Mouse (Mus musculus) ovary, postnatal 10 days (tissue): ENCODE measurements around the gene Cmtm6.
"Not testable (repeated sequence)": the region's sequence is repeated elsewhere in the genome, so short reads cannot be mapped to it uniquely, and the experiment has no call there.

Source experiments
- DNase-seq: peaks from one replicate; pipeline ENCODE4 v3.0.0; 2022; ENCODE audit warnings: low spot score

Cmtm6 gene

DNA sequence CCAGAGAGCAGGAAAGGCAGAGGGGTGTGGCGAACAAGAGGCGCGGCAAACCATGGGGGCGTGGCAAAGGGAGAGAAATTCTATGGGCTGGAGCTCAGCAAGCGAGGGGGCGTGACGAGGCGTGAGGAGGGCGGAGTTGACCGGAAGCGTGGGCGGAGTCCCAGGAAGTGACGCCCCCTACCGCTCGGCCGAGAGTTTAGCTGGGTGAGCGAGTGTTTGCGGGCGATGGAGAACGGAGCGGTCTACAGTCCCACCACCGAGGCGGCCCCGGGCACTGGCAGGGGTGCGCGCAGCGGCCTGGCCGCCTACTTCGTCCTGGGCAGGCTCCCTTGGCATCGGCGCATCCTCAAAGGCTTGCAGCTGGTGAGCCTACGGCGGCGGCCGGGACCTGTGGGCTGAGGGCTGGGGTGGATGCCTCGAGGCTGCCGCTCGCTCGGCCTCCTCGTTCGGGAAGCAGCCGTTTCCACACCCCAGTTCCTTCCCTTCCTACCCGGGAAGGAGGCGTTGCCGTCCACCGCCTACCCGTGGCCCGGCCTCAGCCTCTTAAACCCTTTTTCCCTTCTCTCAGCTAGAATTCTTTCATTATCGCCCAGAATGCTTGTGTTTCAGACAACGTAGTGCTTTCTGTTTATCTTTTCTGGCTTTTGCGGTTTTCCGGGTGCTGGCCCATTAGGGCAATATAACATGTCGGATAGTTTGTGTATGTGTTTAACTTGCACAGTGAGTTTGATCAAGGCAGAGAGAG is at the start of gene Cmtm6:
Gene Cmtm6 (plus strand): TSS at position 106 of the 745 bp plus-strand sequence.
- peak; percentile 92 for DNase-seq

DNA sequence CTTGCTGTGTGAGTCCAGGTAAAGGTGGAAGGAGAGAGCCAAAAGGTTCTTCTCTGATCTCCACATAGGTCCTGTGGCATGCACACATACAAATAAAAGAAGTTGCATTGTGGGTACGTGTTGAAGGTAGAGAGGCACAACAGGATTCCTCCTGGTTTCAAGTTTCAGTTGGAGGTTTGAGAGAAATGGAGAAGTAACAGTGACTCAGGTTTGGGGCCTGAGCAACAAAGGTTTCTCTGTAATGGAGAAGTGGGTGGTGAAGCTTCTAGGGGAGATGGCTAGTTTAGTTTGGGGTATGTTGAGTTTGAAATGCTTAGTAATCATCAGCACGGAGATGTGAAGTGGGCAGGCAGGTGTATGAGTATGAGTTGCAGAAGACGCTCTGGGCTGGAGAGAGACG is 48.7 kb upstream of the Cmtm6 start:
- no peak for DNase-seq

DNA sequence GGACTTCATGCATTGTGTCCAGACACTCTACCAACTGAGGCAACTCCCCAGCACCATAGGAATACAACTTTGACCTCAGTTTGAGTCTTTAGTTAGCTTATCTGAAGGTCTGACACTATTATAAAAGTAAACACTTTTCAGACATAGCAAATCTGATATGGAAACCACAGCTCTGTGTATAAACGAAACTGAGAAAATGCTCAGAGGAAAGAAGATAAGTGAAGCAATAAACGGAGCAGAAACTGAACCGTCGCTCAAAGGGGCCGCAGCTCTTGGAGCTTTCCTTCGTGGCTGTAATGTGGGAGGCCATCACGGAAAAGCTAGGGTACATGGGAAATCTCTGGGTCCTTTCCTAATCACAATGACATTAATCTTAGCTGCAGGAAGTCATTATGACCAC is 44.7 kb upstream of the Cmtm6 start:
- no peak for DNase-seq

DNA sequence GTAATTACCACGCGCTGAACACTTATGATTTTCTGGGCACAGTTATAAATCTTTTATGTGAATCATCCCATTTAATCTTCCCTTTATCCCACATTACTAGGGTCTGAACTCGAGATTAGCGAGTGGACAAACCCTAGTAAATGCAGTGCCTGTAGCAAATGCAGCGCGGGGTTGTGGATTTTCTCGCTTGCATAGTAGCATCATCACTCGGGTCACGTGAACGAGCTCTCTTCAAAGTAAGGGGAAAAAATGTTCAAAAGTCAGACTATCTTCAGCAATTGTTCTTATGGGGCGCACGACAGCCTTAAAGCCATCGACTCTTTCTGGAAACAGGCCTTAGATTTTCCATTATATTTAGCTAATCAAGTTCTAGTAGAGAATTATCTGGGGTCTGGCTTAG is 43.3 kb upstream of the Cmtm6 start:
- no peak for DNase-seq

DNA sequence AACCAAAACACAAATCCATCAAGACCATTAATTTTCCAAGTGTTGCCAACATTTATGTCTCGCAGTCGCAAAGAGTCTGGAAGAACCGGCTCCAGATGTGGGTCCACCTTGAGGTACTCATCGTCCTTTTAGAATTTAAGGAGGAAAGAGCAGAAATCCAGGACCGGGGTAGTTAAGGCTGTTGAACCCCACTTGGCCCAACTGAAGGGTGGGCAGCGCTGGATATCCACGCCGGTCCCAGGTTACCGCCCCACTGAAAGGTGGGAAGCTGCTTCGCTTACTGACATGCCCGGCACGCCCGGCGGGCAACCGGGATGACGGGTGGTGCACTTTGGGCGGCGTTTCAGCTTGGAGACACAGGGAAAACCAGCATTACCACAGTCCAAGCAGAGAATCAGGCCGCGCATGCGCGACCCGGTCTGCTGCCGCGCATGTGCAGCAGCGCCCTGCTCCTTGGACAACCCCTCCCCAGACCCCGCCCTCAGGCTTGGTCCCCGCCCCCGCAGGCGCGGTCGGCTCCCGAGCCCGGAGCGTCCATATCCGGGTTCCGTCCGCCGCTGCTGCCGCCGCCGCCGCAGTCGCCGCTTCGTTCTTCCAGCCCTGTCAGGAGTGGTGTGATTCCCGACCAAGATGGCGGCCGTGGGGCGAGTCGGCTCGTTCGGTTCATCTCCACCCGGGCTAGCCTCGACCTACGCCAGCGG is 42.5 kb upstream of the Cmtm6 start, which contains the start of gene Dync1li1:
Gene Dync1li1 (plus strand): TSS at position 539 of the 701 bp plus-strand sequence.
- DNase-seq, result peak; percentile 95

DNA sequence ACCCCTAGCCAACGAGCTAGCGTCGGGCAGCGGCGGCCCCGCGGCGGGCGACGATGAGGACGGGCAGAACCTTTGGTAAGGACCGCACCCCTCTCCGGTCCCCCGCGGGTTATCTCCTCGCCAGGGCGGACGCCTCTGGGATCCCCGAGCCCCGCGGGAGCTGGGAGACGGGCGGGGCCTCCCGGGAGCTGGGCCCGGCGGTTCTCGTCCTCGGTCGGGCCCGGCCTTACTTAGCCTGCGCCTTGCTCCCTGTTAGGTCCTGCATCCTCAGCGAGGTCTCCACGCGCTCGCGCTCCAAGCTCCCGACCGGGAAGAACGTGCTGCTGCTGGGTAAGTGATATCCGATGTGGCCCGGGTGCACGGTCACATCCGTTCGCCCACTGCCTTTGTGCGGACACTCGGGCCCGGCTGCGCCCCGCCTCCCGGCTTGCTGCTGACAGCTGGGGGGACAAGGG is 41.9 kb upstream of the Cmtm6 start:
- peak; percentile 9 for DNase-seq

DNA sequence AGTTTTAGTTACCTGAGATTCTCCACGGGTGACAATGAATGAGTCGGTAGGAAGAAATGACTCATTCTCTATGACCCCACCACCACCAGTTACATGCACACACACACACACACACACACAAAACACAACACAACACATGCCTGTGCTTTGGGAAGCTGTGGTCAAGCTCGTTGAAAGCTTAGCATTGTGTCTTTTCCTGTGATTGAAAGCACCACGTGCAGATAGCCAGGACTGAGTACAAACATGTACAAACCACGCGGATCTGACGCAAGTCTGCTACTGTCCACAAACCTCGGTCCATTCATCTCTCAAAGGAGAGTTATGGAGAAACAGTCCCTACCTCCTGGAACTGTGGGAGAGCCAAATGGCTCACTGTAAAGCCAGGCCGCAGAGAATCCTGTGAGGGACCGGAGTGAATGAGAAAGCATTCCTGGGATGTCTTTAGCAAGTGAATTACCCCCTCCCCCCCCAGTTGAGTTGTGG is 40.8 kb upstream of the Cmtm6 start:
- no peak for DNase-seq

DNA sequence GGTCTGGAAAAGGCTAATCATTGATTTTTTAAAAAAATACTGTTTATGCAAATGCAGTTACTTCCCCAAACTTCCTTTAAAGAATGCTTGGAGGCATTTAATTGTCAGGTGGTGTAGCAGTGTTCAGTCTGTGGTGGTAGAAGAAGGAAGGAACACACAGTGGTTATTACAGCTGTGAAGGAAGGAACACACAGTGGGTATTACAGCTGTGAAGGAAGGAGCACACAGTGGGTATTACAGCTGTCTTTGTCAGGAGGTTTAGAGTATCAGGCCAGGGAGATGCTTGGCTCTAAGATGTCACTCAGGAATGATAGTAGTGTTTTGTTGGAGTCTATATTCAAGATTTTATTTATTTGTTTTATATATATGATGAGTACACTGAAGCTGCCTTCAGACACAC is 39.8 kb upstream of the Cmtm6 start:
- DNase-seq, result no peak

DNA sequence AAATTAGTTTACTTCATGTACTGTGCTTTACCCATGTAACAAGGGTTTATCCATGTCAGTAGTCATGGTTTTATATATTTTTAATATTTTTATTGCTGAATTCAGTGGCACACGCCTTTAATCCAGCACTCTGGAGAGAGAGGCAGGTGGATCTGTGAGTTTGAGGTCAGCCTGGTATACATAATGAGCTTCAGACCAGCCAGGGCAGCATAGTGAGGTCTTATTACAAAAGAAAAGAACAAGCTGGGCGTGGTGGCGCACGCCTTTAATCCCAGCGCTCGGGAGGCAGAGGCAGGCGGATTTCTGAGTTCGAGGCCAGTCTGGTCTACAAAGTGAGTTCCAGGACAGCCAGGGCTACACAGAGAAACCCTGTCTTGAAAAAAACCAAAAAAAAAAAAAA is 35.3 kb upstream of the Cmtm6 start:
- not testable (repeated sequence) for DNase-seq

DNA sequence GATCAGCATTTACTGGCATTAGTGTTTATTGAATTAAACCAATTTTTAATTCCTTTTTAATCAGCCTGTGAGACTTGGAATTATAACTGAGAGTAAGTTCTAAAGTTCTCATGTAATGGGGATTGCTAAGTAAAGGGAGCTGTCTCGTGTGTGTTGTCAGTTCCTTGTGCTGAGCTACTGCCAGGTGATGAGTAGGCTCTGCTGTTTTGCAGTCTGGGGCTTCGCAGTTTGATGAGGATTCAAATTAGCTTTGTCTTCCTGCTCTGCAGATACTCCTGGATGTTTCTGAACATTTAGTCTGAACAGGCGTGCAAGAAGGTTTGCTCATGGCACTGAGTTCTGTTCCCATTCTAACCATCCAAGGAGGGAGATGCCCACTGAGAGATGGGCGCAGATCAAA is 33.8 kb upstream of the Cmtm6 start:
- DNase-seq, result no peak

DNA sequence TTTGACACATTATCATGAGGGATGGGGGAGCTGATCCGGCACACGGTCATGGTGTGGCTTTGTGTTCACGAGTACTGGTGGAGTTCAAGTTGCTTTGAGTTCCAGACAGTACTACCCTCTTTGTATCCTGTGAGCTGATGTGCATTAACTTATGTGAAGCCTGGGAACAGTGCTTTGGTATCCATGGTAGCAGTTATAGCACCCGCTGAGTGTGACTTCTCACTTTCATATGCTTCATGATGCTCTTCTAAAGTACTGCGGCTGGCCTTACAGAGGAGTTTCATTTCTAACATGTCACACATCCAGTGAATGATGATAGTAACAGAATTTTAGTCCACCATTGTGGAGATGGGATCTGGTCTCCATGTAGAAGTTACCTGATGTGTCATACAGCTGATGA is 33.0 kb upstream of the Cmtm6 start:
- DNase-seq, result no peak

DNA sequence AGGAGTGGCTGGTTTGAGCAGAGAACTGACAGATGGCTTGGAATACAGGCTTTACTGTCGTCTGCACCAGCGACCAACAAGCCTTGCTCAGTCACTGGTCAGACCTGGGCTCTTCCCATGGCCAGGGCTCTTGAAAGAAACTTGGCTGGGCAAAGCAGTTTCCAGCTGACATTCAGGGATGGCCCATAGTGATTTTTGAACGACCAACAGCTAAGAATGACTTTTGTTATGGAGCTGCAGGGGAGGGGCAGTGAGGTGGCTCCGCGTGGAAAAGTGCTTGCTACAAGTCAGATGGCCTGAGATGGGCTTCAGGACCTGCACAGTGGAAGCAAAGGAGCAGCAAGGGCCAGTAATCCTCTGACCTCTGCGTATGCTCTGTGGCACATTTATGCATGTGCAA is 31.7 kb upstream of the Cmtm6 start:
- DNase-seq, result no peak

DNA sequence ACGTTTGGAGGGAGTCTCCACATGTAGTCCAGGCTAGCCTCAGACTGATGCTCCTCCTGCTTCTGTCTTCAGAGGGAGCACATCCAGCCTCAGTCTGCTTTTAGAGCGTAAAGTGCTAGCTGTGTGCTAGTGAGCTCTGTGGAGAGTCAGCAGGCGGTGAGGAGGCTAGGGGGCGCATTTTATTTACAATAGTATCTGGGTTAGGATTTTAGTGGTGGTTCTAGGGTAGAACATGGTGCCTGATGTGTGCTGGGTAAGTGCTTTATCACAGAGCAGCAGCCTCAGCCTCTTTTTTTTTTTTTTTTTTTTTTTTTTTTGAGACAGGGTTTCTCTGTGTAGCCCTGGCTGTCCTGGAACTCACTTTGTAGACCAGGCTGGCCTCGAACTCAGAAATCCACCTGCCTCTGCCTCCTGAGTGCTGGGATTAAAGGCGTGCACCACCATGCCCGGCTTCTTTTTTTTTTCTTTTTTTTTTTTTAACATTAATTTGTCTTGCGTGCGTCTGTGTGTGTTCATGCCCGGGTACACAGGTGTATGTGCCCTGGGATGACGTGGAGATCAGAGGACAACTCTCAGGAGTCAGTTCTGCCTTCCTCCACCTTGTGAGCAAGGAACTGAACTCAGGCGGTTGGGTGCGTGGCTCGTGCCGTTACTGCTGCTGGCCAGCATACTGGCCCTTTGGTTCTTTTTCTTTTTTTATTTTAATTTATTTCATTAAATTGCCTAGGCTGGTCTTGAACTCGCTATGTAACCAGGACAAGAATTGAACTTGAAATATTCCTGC is 30.8 kb upstream of the Cmtm6 start:
- no peak for DNase-seq

DNA sequence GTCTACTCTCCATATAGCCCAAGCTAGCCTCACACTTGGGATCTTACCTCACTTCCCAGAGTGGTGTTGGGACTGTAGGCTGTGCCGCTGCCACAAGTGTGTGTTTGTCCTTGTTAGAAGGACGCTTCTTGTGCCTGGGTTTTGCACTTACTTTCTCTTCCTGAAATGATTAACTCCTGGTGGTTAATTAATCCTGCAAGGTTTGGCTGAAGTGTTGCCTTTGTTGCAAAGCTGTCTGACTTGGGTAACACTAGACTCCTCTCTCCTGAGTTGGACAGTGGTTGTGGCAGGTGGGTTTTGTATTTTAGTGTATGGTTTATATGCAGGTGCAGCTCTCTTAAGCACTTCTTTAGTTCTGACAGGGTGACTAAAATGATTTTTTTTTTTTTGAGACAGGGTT is 29.9 kb upstream of the Cmtm6 start:
- DNase-seq, result no peak

DNA sequence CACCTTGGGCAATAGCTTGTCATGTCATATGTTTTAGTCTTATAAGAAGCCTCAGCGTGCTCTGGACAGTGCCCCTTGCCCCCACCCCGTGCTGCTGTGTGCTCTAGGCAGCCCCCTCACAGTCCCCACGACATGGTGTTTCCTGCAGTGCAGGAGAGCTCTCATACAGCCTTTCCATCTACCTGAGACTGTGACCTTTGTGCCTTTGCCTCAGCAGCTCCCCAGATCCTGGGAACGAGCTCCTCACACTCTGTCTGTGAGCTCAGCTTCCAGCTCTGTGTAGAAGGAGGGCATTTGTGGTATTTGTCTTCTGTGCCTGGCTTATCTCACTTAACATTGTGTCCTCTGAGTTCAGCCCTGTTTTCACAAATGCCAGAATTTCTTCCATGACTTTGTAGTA is 29.0 kb upstream of the Cmtm6 start:
- no peak for DNase-seq

DNA sequence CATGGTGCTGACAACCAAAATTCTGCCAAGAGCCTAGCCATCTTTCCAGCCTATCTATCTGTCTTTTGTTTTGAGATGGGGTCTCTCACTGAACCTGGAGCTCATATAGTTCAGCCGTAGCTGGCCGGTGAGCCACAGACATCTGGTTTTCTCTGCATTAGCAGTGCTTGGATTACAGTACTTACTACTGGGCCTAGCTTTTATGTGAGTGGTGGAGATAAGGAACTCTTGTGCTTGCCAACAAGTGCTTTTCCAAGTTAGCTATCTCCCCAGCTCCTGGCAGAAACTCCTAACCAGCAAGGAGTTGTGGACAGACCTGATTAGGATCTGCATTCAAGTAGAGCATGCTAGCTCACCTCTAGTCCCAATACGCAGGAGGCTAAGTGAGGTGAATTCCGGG is 23.1 kb upstream of the Cmtm6 start:
- no peak for DNase-seq

DNA sequence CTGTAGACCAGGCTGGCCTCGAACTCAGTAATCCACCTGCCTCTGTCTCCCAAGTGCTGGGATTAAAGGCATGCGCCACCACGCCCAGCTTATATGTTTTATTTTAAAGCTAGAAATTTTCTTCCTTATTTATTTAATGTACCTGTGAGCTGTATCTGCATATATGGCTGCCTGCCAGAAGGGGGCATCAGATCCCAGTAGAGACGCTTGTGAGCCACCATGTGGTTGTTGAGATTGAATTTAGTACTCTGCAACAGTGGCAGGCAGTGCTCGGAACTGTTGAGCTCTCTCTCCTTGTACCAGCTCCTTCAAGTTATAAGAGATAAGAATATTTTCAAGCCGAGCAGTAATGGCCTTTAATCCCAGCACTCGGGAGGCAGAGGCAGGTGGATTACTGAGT is 20.6 kb upstream of the Cmtm6 start:
- DNase-seq, result no peak

DNA sequence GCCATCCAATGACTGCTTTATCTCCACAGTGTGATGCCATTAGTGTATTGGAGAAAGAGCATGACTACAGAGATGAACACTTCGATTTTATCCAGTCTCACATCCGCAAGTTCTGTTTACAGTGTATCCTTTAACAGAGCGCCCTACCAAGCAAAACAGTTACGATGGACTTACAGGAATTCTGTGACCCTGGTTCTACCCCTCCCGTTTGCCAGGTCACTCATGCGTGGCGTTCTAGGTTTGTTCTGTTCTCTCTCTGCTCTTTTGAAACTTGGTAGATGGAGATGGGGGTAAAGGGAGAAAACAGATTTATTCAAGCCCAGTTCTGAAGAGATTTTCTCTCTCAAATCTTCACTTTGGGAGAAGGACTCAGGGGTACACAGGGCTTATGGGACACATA is 17.4 kb upstream of the Cmtm6 start:
- DNase-seq, result no peak

DNA sequence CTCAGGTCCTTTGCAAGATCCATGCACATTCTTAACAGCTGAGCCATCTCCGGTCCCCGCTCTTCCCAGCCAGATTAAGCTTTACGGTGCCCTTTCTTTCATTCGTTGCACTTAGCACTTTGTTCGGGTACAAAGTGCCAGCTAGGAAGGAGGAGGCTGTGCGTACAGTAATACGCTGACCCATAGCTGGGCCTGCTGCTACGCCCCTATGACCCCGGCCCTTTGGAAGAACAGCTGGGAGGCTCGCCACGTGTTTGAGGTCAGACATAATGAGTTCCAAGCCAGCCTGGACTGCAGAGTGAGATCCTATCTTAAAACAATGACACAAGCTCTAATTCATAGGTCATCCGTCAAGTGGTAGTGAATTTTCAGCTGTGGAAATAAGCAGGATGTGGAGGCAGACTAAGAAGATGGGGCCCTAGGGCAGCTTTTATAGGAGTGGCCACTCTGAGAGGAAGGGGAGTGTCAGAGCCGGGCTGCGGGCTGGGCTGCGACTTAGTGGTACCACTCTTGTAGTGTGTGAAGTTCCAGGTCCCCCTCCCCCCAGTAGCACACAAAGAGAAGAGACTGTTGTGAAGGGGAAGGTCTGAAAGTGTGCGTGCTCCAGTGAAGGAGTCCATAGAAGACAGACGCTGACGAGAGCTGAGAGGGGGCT is 14.1 kb upstream of the Cmtm6 start:
- no peak for DNase-seq

DNA sequence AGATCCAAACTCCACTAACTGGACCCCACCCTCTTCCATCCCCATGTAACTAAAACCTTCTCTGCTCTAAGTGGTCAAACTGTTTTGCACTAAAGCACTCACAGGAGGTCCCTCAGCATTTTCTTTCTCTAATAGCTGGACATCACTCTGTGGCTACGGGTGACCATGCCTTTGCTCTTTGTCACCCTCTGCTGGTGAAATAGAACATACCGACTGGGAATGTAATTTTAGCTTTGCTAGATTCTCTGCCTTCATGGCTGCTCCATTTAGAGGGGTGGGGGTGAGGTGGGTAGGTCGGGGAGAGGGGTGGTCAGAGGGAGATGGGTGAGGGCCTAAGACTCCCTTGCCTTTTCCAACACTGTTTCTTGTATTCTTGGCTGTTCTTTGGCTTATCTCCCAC is 3.6 kb upstream of the Cmtm6 start:
- DNase-seq, result no peak

DNA sequence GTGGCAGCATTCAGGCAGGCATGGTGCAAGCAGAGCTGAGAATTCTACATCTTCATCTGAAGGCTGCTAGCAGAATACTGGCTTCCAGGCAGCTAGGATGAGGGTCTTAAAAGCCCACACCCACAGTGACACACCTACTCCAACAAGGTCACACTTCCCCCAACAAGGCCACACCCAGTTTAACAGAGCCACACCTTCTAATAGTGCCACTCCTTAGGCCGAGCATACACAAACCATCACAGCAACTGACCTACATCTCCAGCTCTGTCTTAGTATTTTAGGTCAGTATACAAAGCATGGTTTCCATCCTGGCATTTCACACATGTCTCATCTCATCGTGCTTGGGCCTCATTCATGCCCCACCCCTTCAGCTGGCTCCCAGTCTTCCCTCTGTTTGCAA is 2.5 kb upstream of the Cmtm6 start:
- DNase-seq, result not testable (repeated sequence)
